Mouse (Mus musculus): ENCODE data around the gene Ntn5.
A peak's percentile ranks its signal among the peaks of the same experiment; 100 is the strongest.
"Not testable (repeated sequence)": the region's sequence is repeated elsewhere in the genome, so short reads cannot be mapped to it uniquely, and the experiment has no call there.

Gene Ntn5

GRCm38 (mm10) chr7:45660746-45661478 is 22.9 kb upstream of the Ntn5 start:
- DNase-seq (ENCODE audit: low read depth): no peak

- not testable (repeated sequence) for DNase-seq (ENCODE audit: low read depth)
Measured at GRCm38 (mm10) chr7:45661702-45662101, 22.1 kb upstream of the Ntn5 start.

DNA sequence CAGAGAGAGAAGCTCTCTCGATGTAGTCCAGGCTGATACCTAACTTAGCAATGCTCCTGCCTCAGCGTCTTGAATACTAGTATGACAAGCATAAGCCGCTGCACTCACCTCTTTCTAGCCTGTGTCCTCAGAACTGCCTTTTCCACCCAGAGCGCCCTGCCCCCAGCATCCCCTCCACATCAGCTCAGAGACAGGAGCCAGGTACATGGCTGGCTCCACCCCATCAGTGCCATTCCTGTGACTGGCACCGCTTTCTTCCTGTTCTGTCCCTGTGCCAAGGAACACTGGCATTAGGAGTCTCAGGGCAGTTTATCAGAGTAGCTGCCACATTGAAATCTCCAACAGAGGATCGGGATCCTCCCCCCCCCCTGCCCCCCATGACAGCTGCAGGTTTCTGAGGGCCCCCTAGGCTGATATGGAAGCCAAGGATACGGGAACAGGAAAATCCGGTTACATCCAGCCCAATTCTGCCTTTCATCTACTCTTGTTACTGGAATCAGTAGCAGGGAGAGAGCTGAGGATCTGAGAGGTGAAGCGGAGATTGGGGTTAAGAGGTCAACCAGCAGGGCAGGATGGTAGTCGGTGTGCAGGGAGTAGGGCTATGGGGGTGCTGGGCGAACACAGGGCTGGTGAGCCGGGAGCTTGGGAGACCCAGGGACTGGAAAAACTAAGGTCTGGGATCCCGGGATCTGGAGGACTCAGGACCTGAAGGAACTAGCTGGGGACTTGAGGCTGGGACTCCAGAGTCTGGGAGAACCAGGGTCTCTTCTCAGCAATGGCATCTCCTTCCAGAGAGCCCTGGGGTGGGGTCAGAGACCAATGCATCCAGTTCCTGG is 18.3 kb upstream of the Ntn5 start:
- no peak for DNase-seq (ENCODE audit: low read depth)

- no peak for DNase-seq (ENCODE audit: low read depth)
Measured at GRCm38 (mm10) chr7:45666161-45666560, 17.7 kb upstream of the Ntn5 start, which contains the start of gene Fut2. Fut2 (minus strand) TSS chr7:45666394.

DNA sequence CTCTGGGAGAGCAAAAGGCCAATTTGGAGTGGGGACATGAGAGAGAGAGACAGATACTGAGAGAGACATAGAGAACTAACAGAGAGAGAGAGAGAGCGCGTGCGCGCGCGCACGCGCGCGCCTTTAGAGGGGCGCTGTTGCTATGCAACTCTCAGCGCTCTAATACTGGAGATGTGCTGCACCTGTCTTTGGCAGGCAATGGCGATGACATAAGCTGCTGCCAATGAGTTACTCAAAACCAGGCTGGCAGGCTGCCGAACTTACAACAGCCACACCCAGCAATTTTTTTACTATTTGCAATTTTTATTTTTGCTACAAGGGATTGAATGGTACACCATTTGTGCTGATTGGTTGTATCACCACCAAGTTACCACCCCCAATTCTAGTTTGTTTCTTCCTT is 16.1 kb upstream of the Ntn5 start:
- DNase-seq (ENCODE audit: low read depth): no peak

DNA sequence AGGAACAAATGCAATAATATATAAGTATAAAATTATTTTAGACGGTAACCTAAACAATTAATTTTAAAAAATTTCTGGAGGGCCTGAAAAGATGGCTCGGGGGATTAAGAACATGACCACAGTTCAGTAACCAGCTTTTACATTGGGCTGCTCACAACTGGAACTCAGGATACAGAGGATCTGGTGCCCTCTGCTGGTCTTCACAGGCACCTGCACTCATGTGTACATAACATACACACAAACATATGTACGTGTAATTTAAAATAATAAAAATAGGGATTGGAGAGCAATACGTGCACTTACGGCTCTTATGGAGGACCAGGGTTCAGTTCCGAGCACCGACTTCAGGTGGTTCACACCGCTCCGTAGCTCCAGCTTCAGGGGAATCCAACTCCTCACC is 14.9 kb upstream of the Ntn5 start:
- DNase-seq (ENCODE audit: low read depth): no peak

DNA sequence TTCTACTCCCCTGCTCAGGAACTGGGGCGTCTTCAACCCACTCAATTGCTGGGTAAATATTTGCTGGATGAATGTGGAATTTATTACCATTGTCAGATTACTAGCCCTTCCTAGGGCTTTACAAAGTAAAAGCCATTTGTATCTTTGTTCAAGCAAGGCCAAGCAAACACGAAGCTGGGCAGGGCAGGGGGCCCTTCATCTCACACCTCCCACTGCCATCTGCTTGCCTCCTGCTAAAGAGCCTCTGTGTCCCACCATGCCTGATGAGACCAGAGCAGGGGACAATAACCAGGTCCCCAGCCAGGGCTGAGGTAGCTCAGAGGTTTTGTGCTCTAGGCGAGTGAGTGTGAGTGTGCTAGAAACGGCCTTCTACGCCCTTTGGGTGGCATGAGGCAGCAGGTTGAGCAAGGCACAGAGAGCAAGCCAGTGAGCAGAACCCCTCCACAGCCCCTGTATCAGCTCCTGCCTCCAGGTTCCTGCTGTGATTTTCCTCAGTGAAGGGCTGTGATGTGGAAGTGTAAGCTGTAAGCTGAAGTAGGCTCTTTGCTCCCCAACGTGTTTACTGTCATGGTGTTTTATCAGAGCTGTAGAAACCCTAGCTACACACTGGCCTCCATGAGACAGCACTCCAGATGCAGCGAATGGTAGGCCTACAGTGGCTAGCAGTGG is 6.1 kb upstream of the Ntn5 start:
- DNase-seq (ENCODE audit: low read depth): no peak

GRCm38 (mm10) chr7:45678513-45678912 is 5.3 kb upstream of the Ntn5 start:
- DNase-seq (ENCODE audit: low read depth): no peak

DNA sequence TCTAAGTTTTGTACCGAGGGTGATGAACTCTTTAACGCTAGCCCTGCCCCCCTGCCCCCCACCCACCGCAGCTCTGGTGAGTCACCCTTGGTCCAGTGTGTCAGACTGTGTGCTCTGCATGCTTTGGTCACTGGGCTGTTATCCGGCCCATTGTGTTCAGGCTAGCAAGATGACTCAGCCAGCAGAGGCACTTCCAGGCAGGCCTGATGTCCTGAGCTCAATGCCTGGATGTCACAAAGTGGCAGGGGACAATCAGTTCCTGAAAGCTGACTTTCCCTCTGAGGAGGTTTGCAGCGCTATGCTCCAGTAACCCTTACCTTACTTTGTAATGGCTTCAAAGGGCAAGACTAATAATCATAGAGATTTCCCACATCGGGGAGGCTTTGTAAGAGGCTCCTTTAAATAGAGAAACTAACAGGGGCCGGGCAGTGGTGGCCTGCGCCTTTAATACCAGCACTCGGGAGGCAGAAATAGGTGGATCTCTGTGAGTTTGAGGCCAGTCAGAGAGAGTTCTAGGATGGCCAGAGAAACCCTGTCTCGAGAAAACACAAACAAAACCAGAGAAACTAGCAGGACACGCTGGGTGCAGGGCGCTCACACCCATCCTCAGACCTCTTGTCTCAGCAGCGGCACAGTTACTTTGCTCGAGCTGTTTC is 3.7 kb upstream of the Ntn5 start:
- DNase-seq (ENCODE audit: low read depth): no peak

DNA sequence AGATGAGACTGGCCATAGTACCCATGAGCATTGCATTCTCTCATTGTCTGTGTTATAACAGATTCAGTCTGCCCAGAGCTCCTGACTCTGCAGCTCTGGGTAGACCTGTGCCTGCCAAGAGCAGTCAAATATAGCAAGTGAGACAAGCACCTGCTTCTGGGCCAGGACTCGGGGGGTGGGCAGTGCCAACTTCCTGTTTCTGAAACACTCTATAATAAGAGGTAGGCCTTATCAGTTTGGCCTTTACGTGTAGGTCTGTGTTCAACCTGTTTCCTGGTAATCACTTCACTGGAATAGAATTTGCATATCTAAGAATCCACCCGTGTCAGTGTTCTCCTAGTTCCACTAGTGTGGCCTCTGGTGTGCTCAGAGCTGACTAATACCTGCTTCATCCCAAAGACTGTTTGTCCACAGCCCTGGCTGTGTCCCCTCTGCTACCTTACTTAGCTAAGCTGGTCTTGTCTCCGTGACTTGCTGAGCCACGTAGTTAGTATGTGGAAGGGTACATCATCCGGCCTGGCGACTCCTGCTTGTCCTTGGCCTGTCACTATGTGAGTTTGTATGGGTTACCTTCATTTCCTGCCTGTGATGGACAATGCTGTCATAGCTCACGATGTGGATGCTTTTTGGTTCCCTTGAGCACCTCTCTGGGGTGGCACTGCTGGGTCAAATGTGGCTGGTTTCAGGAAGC is 2.6 kb upstream of the Ntn5 start:
- peak; percentile 36 for DNase-seq (ENCODE audit: low read depth)

DNA sequence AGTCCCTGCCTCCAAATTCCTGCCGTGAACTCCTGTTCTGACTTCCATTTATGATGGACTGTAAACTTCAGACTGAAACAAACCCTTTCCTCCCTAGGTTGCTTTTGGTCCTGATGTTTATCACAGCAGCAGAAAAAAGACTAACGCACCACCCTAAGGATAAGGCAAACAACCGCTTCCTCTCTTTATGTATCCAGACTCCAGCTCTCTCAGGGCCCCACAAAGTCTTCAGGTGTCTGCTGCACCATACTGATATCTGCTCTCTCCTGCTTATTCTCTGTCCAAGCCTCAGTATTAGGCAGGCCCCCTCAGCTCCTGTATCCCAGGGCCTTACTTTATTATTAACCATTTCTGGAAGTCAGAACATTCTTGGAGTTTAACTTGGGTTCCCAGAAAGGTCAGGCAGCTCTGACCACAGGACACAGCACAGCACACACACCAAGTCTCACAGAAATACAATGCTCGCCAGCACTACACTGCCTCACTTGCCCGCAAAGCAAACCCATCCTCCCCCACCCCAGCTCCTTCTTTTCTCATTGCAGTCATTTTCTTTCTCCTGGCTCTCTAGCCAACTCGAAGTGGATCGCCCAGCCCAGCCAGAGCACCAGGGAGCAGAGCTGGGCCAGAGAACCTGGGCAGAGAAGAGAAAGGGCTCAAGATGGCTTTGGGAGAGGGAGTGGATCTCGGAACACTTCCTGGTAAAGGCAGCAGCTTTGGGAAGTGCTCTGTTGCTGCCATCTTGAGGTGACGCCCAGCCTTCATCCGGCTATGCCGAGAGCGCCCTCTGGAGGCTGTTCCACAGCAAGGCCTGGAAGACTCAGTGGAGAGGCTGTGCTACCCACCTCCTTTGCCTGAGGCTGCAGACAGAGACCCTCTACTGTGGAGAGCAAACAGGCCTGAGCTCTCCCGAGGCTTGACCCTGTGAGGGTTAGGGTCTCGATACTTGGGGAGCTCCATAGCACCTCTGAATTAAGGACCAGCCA is 1.4 kb upstream of the Ntn5 start:
- peak; percentile 91 for DNase-seq (ENCODE audit: low read depth)

- DNase-seq (ENCODE audit: low read depth): no peak
Measured at GRCm38 (mm10) chr7:45685811-45686210, 2.0 kb downstream of the Ntn5 start.

GRCm38 (mm10) chr7:45686841-45687240 is 3.0 kb downstream of the Ntn5 start:
- DNase-seq (ENCODE audit: low read depth): peak; percentile 64

DNA sequence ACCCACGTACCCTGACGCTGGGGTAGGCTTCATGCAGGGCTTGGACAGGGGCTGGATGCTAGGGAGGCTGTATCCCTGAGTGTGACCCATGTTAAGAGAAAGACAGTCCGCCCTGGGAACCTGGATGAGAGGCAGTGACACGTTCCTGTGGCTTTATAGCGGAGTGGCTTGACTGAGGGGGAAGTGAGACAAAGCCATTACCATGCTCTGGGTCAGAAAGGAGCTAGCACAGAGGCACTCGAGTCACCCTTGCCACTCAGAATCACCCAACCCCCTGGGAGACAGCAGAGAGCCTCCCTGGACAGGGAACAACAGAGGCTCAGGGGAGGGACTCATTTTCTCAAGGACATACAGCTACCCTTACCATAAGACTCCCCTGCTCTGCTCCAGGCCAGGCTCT is 5.3 kb downstream of the Ntn5 start:
- no peak for DNase-seq (ENCODE audit: low read depth)

DNA sequence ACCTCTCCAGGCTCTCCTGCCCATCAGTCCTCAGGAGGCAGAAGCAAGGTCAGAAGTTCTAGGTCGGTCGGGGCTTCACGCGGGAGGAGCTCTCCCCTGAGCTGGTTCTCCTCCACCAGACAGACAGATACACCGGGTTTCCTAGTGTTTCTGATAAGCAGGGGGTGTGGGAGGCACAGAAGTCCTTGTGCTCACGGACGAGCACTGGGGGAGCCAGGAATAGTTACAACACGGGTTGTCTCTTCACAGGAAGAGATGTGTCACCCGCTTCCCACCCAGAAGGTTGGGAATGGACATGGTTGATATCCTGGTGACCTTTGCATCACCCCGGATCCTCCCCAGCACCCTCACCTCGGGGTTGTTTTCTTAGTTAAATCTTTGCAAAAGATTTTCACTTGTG is 6.0 kb downstream of the Ntn5 start:
- no peak for DNase-seq (ENCODE audit: low read depth)

DNA sequence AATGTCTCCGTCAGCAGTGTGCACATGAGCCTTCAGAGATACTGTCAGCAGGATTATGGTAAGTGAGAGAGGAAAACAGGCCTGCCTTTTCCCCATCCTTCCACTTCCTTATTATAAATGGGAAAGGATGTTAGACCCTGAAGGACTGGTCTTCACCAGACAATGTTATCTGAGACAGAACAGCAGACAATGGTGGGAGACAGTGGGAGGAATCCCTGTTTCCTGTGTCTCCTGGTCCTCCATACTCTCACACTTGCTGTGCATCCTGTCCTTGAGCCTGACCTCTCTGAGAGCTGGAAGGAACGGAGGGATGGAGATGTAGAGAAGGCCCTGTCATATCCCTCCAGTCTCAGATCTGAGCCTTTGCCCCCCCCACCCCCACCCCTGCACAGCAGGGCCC is 8.5 kb downstream of the Ntn5 start:
- no peak for DNase-seq (ENCODE audit: low read depth)

GRCm38 (mm10) chr7:45693921-45694591 is 10.2 kb downstream of the Ntn5 start, which contains the start of gene Sec1:
Sec1 (minus strand) TSS chr7:45694402.
- DNase-seq (ENCODE audit: low read depth): no peak

DNA sequence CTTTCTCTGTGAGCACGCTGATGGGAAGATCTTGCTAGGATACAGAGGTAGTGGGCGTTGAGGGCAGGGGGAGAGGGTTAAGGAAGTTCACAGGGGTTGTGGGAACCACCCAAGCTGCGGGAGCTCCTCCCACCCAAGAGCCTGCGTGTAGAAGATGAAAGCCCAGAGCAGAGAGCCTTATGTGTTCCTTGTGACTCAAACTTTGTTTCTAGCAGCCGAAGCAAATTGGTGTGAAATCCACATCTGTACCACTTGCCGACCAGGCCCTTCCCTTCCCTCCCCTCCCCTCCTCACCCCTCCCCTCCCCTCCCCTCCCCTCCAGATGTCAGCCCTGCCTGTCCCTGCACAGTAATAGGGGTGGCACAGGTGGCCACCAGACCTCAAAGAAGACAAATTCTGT is 11.3 kb downstream of the Ntn5 start:
- peak; percentile 63 for DNase-seq (ENCODE audit: low read depth)

DNA sequence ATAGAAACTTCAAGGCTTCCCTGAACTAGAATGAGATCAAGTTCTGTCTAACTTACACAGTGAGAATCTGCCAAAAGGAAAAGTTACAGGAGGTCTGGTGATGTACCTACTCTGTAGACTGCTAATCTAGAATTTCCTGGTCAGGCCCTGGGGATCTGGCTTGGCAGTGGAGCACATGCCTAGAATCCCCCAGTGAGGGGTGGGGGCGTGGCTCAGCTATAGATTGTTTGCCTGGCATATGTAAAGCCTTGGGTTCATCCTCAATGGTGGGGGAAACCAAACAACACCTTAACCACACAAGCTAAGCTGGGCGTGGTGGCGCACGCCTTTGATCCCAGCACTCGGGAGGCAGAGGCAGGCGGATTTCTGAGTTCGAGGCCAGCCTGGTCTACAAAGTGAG is 14.1 kb downstream of the Ntn5 start:
- DNase-seq (ENCODE audit: low read depth): no peak

Data from naive thymus-derived CD4-positive, alpha-beta T cell, adult 2 months (primary cell).